Mouse (Mus musculus) B cell, adult 67 days (primary cell): Measurements from ENCODE around the gene Cmc1. TPM values are rescaled to one million over a fixed set of nuclear protein-coding genes. Genes with fewer than 3 reads are reported as not detected.

Source experiments
- total RNA-seq, 2 experiments: library from RNA; stranded (reverse); gene quantifications; 4 replicates each; pipeline ENCODE4 v1.2.4; 2023

The Cmc1 gene
- 1 to 10 TPM; 2.8 to 4.6 TPM for total RNA-seq

DNA sequence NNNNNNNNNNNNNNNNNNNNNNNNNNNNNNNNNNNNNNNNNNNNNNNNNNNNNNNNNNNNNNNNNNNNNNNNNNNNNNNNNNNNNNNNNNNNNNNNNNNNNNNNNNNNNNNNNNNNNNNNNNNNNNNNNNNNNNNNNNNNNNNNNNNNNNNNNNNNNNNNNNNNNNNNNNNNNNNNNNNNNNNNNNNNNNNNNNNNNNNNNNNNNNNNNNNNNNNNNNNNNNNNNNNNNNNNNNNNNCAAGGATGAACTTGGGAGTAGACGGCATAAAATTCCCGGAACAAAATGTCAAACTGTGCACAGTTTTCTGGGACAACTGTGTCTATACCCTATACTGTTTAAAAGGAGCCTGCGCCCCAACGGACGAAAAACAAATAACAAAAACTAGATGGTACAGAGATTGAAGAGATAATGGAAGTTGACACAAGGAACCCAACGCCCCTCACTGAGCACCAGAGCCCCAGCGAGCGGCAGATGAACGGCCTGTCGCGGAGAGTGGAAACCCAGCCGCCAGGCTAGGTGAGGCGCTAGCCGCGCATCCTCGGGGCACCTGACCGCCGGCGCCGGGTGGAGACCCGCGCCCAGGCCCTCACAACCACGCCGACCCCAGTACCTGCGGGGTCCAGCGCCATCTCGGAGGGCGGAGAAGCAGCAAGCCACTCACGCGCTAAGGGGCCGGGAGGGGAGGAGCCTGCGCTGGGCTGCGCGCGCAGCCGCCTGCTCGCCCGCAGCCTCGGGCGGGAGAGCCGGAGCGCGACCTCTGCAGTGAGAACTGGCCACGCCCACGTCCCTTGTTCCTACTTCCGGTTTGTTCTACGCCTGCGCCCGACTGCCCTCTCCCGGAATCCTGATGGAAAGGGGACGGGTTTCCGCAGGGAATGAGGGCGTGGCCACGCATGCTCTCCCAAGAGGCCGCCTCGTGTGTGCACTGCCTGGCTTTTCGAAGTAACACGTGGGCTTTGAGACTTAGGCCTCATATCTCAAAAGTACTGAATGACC lies at the start of gene Cmc1:
Gene Cmc1 (minus strand): TSS at position 771 of the 996 bp plus-strand sequence.

DNA sequence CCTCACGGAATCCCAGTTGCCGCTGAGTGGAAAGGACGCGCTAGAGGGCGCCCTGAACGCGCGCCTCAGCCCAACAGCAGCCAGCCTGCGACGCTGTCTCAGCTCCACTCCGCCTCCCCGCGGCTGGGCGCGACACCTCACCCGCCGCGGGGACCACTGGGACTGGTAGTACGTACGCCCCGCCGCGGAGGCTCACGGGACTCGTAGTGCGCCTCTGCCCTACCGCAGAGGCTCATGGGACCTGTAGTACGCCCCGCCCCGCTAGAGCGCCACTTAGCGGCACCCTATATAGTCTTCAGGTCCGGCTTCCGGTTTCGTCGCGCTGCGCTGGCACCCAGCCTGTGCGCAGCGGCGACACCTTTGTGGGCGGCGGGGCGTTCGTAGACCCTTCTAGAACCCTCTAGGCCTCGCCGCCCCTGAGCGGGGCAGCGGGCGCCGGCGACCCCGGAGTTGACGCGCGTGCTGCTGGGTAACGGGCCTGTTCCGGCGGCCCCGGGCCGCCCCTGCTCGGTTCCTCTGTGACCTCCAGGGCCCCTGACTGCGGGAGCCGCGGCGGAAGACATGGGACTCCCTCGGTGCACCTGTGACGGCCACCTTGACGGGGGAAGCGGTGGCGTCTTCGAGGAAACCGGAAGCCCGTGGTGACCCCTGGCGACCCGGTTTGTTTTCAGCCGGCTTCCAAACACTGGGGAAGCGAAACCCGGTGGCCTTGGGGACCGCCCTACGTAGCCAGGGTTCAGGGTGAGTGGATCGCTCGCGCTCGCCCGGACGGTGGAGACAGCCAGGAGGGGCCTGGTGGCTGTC lies 109.6 kb downstream of the Cmc1 start, which contains the start of gene Azi2:
Gene Azi2 (plus strand): TSS at position 282 of the 804 bp plus-strand sequence.

Other genes with a start within 250 kb of the Cmc1 start
- gene Azi2, start 109.7 kb downstream of the Cmc1 start, total RNA-seq = 100 to 1,000 TPM; 126 to 150 TPM